9 mouse cellular contexts compared by ENCODE assay signal in the genomic region with DNA sequence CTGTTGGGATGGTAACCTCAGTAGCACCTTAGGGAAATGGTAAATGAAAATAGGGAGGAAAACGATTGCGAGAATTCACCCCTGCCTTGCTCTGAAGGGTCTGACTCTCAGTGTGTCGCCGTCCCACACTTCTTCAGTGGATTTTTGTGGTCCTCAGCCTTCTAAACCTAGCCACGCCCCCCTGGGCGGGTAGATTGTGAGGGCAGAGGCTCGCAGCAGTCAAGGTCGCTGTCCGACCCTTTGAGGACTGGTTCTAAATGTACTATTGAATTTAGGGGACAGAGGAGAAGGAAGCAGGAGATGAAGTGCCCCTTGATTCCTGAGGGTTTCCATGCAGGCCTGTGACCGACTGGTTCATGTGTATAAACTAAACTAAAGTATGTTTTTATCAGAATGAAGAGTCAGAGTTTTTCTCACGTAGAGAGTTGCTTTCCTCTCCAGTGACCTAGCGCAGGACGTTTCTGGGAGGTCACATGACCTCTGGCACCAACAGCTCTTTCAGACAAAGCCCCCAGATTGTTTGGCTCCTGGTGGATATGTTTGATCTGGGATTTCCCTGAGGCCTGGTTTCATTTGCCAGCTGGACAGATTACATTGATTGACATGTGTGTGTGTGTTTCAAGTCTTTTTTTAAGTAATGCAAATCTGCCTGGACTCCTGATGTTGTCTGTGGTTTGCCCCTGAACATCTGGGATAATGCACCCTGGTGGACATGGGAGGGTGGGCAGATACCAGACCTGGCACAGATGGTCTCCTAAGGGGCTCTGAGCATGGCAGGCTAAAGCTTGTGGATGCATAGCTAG.
A peak's percentile ranks its signal among the peaks of the same experiment; 100 is the strongest.
DNase-seq lines count a peak whose midpoint lies in the region; ATAC-seq and TF ChIP-seq lines count a peak whose summit lies in the region.
"Had no signal": no experiment of that assay in that cellular context is flagged by ENCODE, and none has a peak within 500 bp of the region (broad histone marks: within the 10 kb centered on the region; RNA-seq: fewer than 3 reads in every experiment).

No protein-coding gene starts in this region.

- H3K4me2 ChIP-seq in forebrain, embryonic 16.5 days (ENCODE audit: low read length) = peak overlapping the region; percentile 59
- peak overlapping the region; percentile 47 for H3K4me2 ChIP-seq in midbrain, embryonic 11.5 days
- H3K4me2 ChIP-seq: liver, embryonic 13.5 days had no signal

- peaks cover 11% of the 10 kb centered on the region; the same call in 1 of the 2 replicates for H3K9me3 ChIP-seq in E14TG2a.4 (ENCODE audit: low read length)
- H3K9me3 ChIP-seq in forebrain, embryonic 16.5 days (ENCODE audit: control insufficient read depth, low read length) = no peaks in the 10 kb centered on the region
- H3K9me3 ChIP-seq in midbrain, embryonic 11.5 days (ENCODE audit: control insufficient read depth, low read length) = no peaks in the 10 kb centered on the region
- H3K9me3 ChIP-seq: liver, embryonic 13.5 days had no signal

- H3K4me1 ChIP-seq in cerebellum, adult 2 months (ENCODE audit: control insufficient read depth, insufficient read depth, low read length) = no peaks in the 10 kb centered on the region
- H3K4me1 ChIP-seq in E14TG2a.4 (replicated peaks; ENCODE audit: low read depth, low read length) = peaks cover 10% of the 10 kb centered on the region
- H3K4me1 ChIP-seq in forebrain, embryonic 16.5 days (replicated peaks; ENCODE audit: control insufficient read depth, insufficient read depth, low read length) = peaks cover 13% of the 10 kb centered on the region
- H3K4me1 ChIP-seq in midbrain, embryonic 11.5 days (ENCODE audit: control insufficient read depth, insufficient read depth, low read length) = peaks cover 16% of the 10 kb centered on the region
- H3K4me1 ChIP-seq: liver, embryonic 13.5 days had no signal

- H3K27ac ChIP-seq in cerebellum, adult 2 months (ENCODE audit: insufficient read depth, low read length) = no peak overlapping the region
- H3K27ac ChIP-seq in forebrain, embryonic 16.5 days (ENCODE audit: low read length) = no peak overlapping the region
- no peak overlapping the region; the same call in 1 of the 2 replicates for H3K27ac ChIP-seq in midbrain, embryonic 11.5 days (ENCODE audit: low read depth, low read length)
- H3K27ac ChIP-seq: liver, embryonic 13.5 days had no signal

- 31% methylated on average over 13 of the region's 13 CpGs for WGBS in cerebellum, adult 2 months
- WGBS in forebrain, embryonic 16.5 days = 10% methylated on average over 13 of the region's 13 CpGs
- 4% methylated on average over 13 of the region's 13 CpGs for WGBS in midbrain, embryonic 11.5 days

- peak overlapping the region; percentile 43 for H3K9ac ChIP-seq in forebrain, embryonic 16.5 days (replicated peaks; ENCODE audit: low read depth, low read length)
- H3K9ac ChIP-seq in midbrain, embryonic 11.5 days (ENCODE audit: low read length) = no peak overlapping the region
- H3K9ac ChIP-seq: liver, embryonic 13.5 days had no signal

- no peaks in the 10 kb centered on the region for H3K36me3 ChIP-seq in E14TG2a.4 (ENCODE audit: insufficient read depth, low read length)
- no peaks in the 10 kb centered on the region for H3K36me3 ChIP-seq in forebrain, embryonic 16.5 days (ENCODE audit: control insufficient read depth, insufficient read depth)
- H3K36me3 ChIP-seq in midbrain, embryonic 11.5 days (ENCODE audit: control insufficient read depth, insufficient read depth, low read length) = no peaks in the 10 kb centered on the region
- H3K36me3 ChIP-seq: liver, embryonic 13.5 days had no signal

- no peak for TF ChIP-seq POLR2A in cerebellum, adult 2 months (IDR thresholded peaks at IDR 0.05; ENCODE audit: borderline replicate concordance, insufficient read depth, low read length)

- no peak for TF ChIP-seq CTCF in cerebellum, adult 2 months (IDR thresholded peaks at IDR 0.05; ENCODE audit: borderline replicate concordance, insufficient read depth, low read depth, low read length)
- no peak for TF ChIP-seq CTCF in E14TG2a.4 (conservative IDR thresholded peaks at IDR 0.05; ENCODE audit: low read length)

- no peak for DNase-seq in cerebellum, adult 2 months
- no peak for DNase-seq in cerebellum, adult 11-12 months
- peak; percentile 93 for DNase-seq in midbrain, embryonic 11.5 days (ENCODE audit: low spot score, missing footprints)
- DNase-seq in layer of hippocampus, postnatal 10 days (ENCODE audit: low spot score in 2 of 2) = no peak
- DNase-seq in layer of hippocampus, adult 18-20 months (ENCODE audit: low spot score in 2 of 2) = no peak
- DNase-seq in left cerebral cortex, adult 9 months (ENCODE audit: low spot score in 2 of 2) = no peak
- DNase-seq: liver, embryonic 13.5 days had no signal

- peak overlapping the region; percentile 64 for H3K4me3 ChIP-seq in cerebellum, adult 2 months (replicated peaks; ENCODE audit: insufficient read depth, low read depth, low read length)
- 0 out of 2 replicates have a peak overlapping the region, but pooled peaks have one; percentile 13 for H3K4me3 ChIP-seq in E14TG2a.4 (replicated peaks; ENCODE audit: low read length)
- peak overlapping the region; percentile 37 for H3K4me3 ChIP-seq in forebrain, embryonic 16.5 days (replicated peaks; ENCODE audit: low read length)
- H3K4me3 ChIP-seq in midbrain, embryonic 11.5 days (ENCODE audit: low read depth, low read length) = peak overlapping the region; percentile 5; the same call in 1 of the 2 replicates
- H3K4me3 ChIP-seq: liver, embryonic 13.5 days had no signal

- peak; percentile 43; the same call in 1 of the 2 replicates for ATAC-seq in forebrain, embryonic 16.5 days
- peak; percentile 82 for ATAC-seq in midbrain, embryonic 11.5 days (ENCODE audit: low FRiP score)

- no peaks in the 10 kb centered on the region for H3K27me3 ChIP-seq in cerebellum, adult 2 months (ENCODE audit: control insufficient read depth, insufficient read depth, low read length)
- H3K27me3 ChIP-seq in E14TG2a.4 (ENCODE audit: insufficient read depth, low read length) = 0 out of 2 replicates have a peak, but pooled peaks cover 4% of the 10 kb centered on the region
- H3K27me3 ChIP-seq in forebrain, embryonic 16.5 days (replicated peaks; ENCODE audit: control insufficient read depth, insufficient read depth, low read length) = no peaks in the 10 kb centered on the region
- no peaks in the 10 kb centered on the region for H3K27me3 ChIP-seq in midbrain, embryonic 11.5 days (ENCODE audit: control insufficient read depth, insufficient read depth, low read length)
- H3K27me3 ChIP-seq: liver, embryonic 13.5 days had no signal

Comparison
In these comparisons a context has a peak if more than half of its experiments do, and no peak if none do; other contexts are left out.
1. H3K4me3 ChIP-seq: peak in every context shown above with its lines; median percentile 64 in cerebellum, adult 2 months; 37 in forebrain, embryonic 16.5 days; 13 in E14TG2a.4; 5 in midbrain, embryonic 11.5 days.